In genomic region chr2:71314080-71314479, GRCm38 (mm10) we compare ENCODE assay signal across 23 mouse cellular contexts. TPM values are rescaled to one million over a fixed set of nuclear protein-coding genes. Genes with fewer than 3 reads are reported as not detected.
DNase-seq lines count a peak whose midpoint lies in the region; ATAC-seq and TF ChIP-seq lines count a peak whose summit lies in the region.
"Had no signal": no experiment of that assay in that cellular context is flagged by ENCODE, and none has a peak within 500 bp of the region (broad histone marks: within the 10 kb centered on the region; RNA-seq: fewer than 3 reads in every experiment).

No protein-coding gene starts in this region.

- DNase-seq in hindbrain, postnatal 0 days (ENCODE audit: low spot score) = no peak
- peak; percentile 72 for DNase-seq in embryonic facial prominence, embryonic 10.5 days (ENCODE audit: low spot score)
- DNase-seq in mesoderm, embryonic 11.5 days (ENCODE audit: low read depth, low spot score) = peak; percentile 30
- DNase-seq in adrenal gland, adult 2 months = no peak
- DNase-seq: adrenal gland, postnatal 10 days; cerebellum, adult 11 months; cerebellum, adult 8-10 months; cerebellum, postnatal 14 days; gastrocnemius, postnatal 36 days; heart, adult 18-20 months; heart, postnatal 10 days; kidney, adult 2 months had no signal

- no peak for ATAC-seq in forebrain, embryonic 12.5 days (ENCODE audit: low FRiP score)
- ATAC-seq in forebrain, embryonic 13.5 days = no peak
- no peak for ATAC-seq in hindbrain, embryonic 12.5 days (ENCODE audit: low FRiP score)
- no peak for ATAC-seq in hindbrain, postnatal 0 days
- ATAC-seq: forebrain, embryonic 14.5 days; intestine, embryonic 16.5 days; Patski had no signal

- 0 out of 2 replicates have a peak overlapping the region, but pooled peaks have one; percentile 8 for H3K27ac ChIP-seq in forebrain, embryonic 12.5 days
- no peak overlapping the region for H3K27ac ChIP-seq in forebrain, embryonic 13.5 days
- peak overlapping the region; percentile 57 for H3K27ac ChIP-seq in hindbrain, embryonic 12.5 days
- no peak overlapping the region for H3K27ac ChIP-seq in hindbrain, postnatal 0 days
- H3K27ac ChIP-seq in embryonic facial prominence, embryonic 10.5 days (replicated peaks) = peak overlapping the region; percentile 81
- H3K27ac ChIP-seq: embryonic facial prominence, embryonic 15.5 days; heart, embryonic 10.5 days; kidney, embryonic 15.5 days had no signal

- TF ChIP-seq CTCF in hindbrain, postnatal 0 days (IDR thresholded peaks at IDR 0.05; ENCODE audit: low read depth) = no peak

- H3K27me3 ChIP-seq in forebrain, embryonic 12.5 days = no peaks in the 10 kb centered on the region
- H3K27me3 ChIP-seq in forebrain, embryonic 13.5 days = no peaks in the 10 kb centered on the region
- no peaks in the 10 kb centered on the region for H3K27me3 ChIP-seq in hindbrain, embryonic 12.5 days
- no peaks in the 10 kb centered on the region for H3K27me3 ChIP-seq in hindbrain, postnatal 0 days (ENCODE audit: insufficient read depth, low read length)
- H3K27me3 ChIP-seq in embryonic facial prominence, embryonic 10.5 days (replicated peaks; ENCODE audit: low read depth, poor library complexity, severe bottlenecking) = no peaks in the 10 kb centered on the region
- H3K27me3 ChIP-seq: CH12.LX; embryonic facial prominence, embryonic 15.5 days; kidney, embryonic 15.5 days; Patski had no signal

- no peak overlapping the region for H3K4me2 ChIP-seq in forebrain, embryonic 12.5 days
- H3K4me2 ChIP-seq in forebrain, embryonic 13.5 days = no peak overlapping the region
- H3K4me2 ChIP-seq in hindbrain, embryonic 12.5 days (replicated peaks) = no peak overlapping the region
- H3K4me2 ChIP-seq in hindbrain, postnatal 0 days (ENCODE audit: low read depth, low read length) = no peak overlapping the region

- 78% methylated on average over 6 of the region's 6 CpGs for WGBS in forebrain, embryonic 12.5 days
- 86% methylated on average over 6 of the region's 6 CpGs for WGBS in forebrain, embryonic 13.5 days
- 62% methylated on average over 6 of the region's 6 CpGs for WGBS in hindbrain, embryonic 12.5 days
- WGBS in hindbrain, postnatal 0 days = 84% methylated on average over 6 of the region's 6 CpGs
- 30% methylated on average over 6 of the region's 6 CpGs for WGBS in embryonic facial prominence, embryonic 10.5 days

- no peak overlapping the region for H3K4me3 ChIP-seq in forebrain, embryonic 12.5 days (replicated peaks)
- H3K4me3 ChIP-seq in forebrain, embryonic 13.5 days = no peak overlapping the region
- no peak overlapping the region for H3K4me3 ChIP-seq in hindbrain, embryonic 12.5 days
- no peak overlapping the region for H3K4me3 ChIP-seq in hindbrain, postnatal 0 days (ENCODE audit: low read length)
- H3K4me3 ChIP-seq in embryonic facial prominence, embryonic 10.5 days = 0 out of 2 replicates have a peak overlapping the region, but pooled peaks have one; percentile 19
- H3K4me3 ChIP-seq: embryonic facial prominence, embryonic 15.5 days; erythroblast, embryonic 14.5 days; heart, embryonic 10.5 days; kidney, embryonic 15.5 days had no signal

- H3K9me3 ChIP-seq in forebrain, embryonic 12.5 days = peaks cover 5% of the 10 kb centered on the region; the same call in 1 of the 2 replicates
- no peaks in the 10 kb centered on the region for H3K9me3 ChIP-seq in forebrain, embryonic 13.5 days (replicated peaks)
- H3K9me3 ChIP-seq in hindbrain, embryonic 12.5 days (replicated peaks) = peaks cover 3% of the 10 kb centered on the region; the same call in 1 of the 2 replicates
- no peaks in the 10 kb centered on the region for H3K9me3 ChIP-seq in hindbrain, postnatal 0 days (ENCODE audit: low read length)
- H3K9me3 ChIP-seq in embryonic facial prominence, embryonic 10.5 days = 0 out of 2 replicates have a peak, but pooled peaks cover 4% of the 10 kb centered on the region
- H3K9me3 ChIP-seq: embryonic facial prominence, embryonic 15.5 days; kidney, embryonic 15.5 days had no signal

- peaks cover 3% of the 10 kb centered on the region; the same call in 1 of the 2 replicates for H3K4me1 ChIP-seq in forebrain, embryonic 12.5 days
- H3K4me1 ChIP-seq in forebrain, embryonic 13.5 days = peaks cover 4% of the 10 kb centered on the region
- peaks cover 12% of the 10 kb centered on the region; the same call in 1 of the 2 replicates for H3K4me1 ChIP-seq in hindbrain, embryonic 12.5 days
- H3K4me1 ChIP-seq in hindbrain, postnatal 0 days (ENCODE audit: insufficient read depth, low read length) = no peaks in the 10 kb centered on the region
- peaks cover 51% of the 10 kb centered on the region for H3K4me1 ChIP-seq in embryonic facial prominence, embryonic 10.5 days

- H3K9ac ChIP-seq in forebrain, embryonic 12.5 days = no peak overlapping the region
- no peak overlapping the region for H3K9ac ChIP-seq in forebrain, embryonic 13.5 days
- no peak overlapping the region for H3K9ac ChIP-seq in hindbrain, embryonic 12.5 days
- H3K9ac ChIP-seq in hindbrain, postnatal 0 days (replicated peaks; ENCODE audit: low read length) = no peak overlapping the region
- H3K9ac ChIP-seq: embryonic facial prominence, embryonic 15.5 days; kidney, embryonic 15.5 days had no signal

- peaks cover 49% of the 10 kb centered on the region for H3K36me3 ChIP-seq in forebrain, embryonic 12.5 days (replicated peaks)
- H3K36me3 ChIP-seq in forebrain, embryonic 13.5 days (ENCODE audit: poor library complexity, severe bottlenecking) = peaks cover 58% of the 10 kb centered on the region
- peaks cover 36% of the 10 kb centered on the region for H3K36me3 ChIP-seq in hindbrain, embryonic 12.5 days
- peaks cover 45% of the 10 kb centered on the region for H3K36me3 ChIP-seq in hindbrain, postnatal 0 days (ENCODE audit: insufficient read depth, low read length)
- peaks cover 35% of the 10 kb centered on the region for H3K36me3 ChIP-seq in embryonic facial prominence, embryonic 10.5 days (replicated peaks)

RNA-seq across cellular contexts. Expression of gene Slc25a12, which starts 53.5 kb away (rescaled TPM):
- 53.8 and 61.2 TPM in 2 replicates for polyA plus RNA-seq in forebrain, embryonic 12.5 days (2016; fragmentation: Nextera tagmentation; extraction: Ambion mirVana)
- polyA plus RNA-seq in forebrain, embryonic 13.5 days (2015; fragmentation: Nextera tagmentation; extraction: Ambion mirVana) = 63.3 and 66.5 TPM in 2 replicates
- polyA plus RNA-seq in hindbrain, embryonic 12.5 days (2016; fragmentation: Nextera tagmentation; extraction: Ambion mirVana) = 48.8 and 54.1 TPM in 2 replicates
- total RNA-seq in hindbrain, postnatal 0 days (2014; rRNA removed) = 158 and 199 TPM in 2 replicates
- 104 and 122 TPM in 2 replicates for polyA plus RNA-seq in hindbrain, postnatal 0 days (2015; fragmentation: Nextera tagmentation; extraction: Ambion mirVana)
- polyA plus RNA-seq in embryonic facial prominence, embryonic 10.5 days (2016; fragmentation: Nextera tagmentation; extraction: Ambion mirVana) = 33.4 and 38.4 TPM in 2 replicates
- total RNA-seq in adrenal gland, adult 2 months (2021) = 10 to 100 TPM; 60.7 to 74.1 TPM
- 32.8 and 46.3 TPM in 2 replicates for polyA plus RNA-seq in adrenal gland, adult 2 months (2012; rRNA removed)

Comparison
In these comparisons a context has a peak if more than half of its experiments do, and no peak if none do; other contexts are left out.
1. H3K27ac ChIP-seq: peak in forebrain, embryonic 12.5 days (single experiment), hindbrain, embryonic 12.5 days (single experiment) and embryonic facial prominence, embryonic 10.5 days (single experiment); none in forebrain, embryonic 13.5 days (single experiment) and hindbrain, postnatal 0 days (single experiment).
2. DNase-seq: peak in embryonic facial prominence, embryonic 10.5 days (single experiment) and mesoderm, embryonic 11.5 days (single experiment); none in hindbrain, postnatal 0 days (single experiment) and adrenal gland, adult 2 months (single experiment).